20 mouse cellular contexts compared by ENCODE assay signal in genomic region chr3:90146651-90147050, GRCm38 (mm10). TPM values are rescaled to one million over a fixed set of nuclear protein-coding genes. Genes with fewer than 3 reads are reported as not detected.
DNase-seq lines count a peak whose midpoint lies in the region; ATAC-seq and TF ChIP-seq lines count a peak whose summit lies in the region.
"Had no signal": no experiment of that assay in that cellular context is flagged by ENCODE, and none has a peak within 500 bp of the region (broad histone marks: within the 10 kb centered on the region; RNA-seq: fewer than 3 reads in every experiment).

No protein-coding gene starts in this region.

- WGBS in hindbrain, embryonic 16.5 days, result 54% methylated on average over 1 of the region's 1 CpGs
- 87% methylated on average over 1 of the region's 1 CpGs for WGBS in hindbrain, embryonic 10.5 days
- WGBS in midbrain, embryonic 11.5 days, result 96% methylated on average over 1 of the region's 1 CpGs
- 78% methylated on average over 1 of the region's 1 CpGs for WGBS in midbrain, embryonic 14.5 days
- WGBS in neural tube, embryonic 13.5 days, result 38% methylated on average over 1 of the region's 1 CpGs
- 57% methylated on average over 1 of the region's 1 CpGs for WGBS in neural tube, embryonic 15.5 days

- H3K36me3 ChIP-seq in hindbrain, embryonic 16.5 days (ENCODE audit: control insufficient read depth, insufficient read depth, low read length), result no peaks in the 10 kb centered on the region
- no peaks in the 10 kb centered on the region for H3K36me3 ChIP-seq in hindbrain, embryonic 10.5 days
- no peaks in the 10 kb centered on the region for H3K36me3 ChIP-seq in midbrain, embryonic 11.5 days (ENCODE audit: control insufficient read depth, insufficient read depth, low read length)
- H3K36me3 ChIP-seq in midbrain, embryonic 14.5 days (ENCODE audit: control insufficient read depth, insufficient read depth, low read length), result no peaks in the 10 kb centered on the region
- H3K36me3 ChIP-seq in neural tube, embryonic 13.5 days, result no peaks in the 10 kb centered on the region
- no peaks in the 10 kb centered on the region for H3K36me3 ChIP-seq in neural tube, embryonic 15.5 days
- H3K36me3 ChIP-seq: embryonic facial prominence, embryonic 10.5 days; embryonic facial prominence, embryonic 12.5 days; forebrain, embryonic 15.5 days had no signal

- TF ChIP-seq POLR2A in brain, embryonic 14.5 days (IDR thresholded peaks at IDR 0.05; ENCODE audit: borderline replicate concordance, extremely low read depth, insufficient read depth, insufficient read length, poor library complexity, severe bottlenecking), result no peak

- no peak overlapping the region for H3K9ac ChIP-seq in hindbrain, embryonic 16.5 days (ENCODE audit: low read depth, low read length)
- H3K9ac ChIP-seq in midbrain, embryonic 11.5 days (ENCODE audit: low read length), result no peak overlapping the region
- no peak overlapping the region for H3K9ac ChIP-seq in midbrain, embryonic 14.5 days (replicated peaks; ENCODE audit: low read length)
- H3K9ac ChIP-seq in neural tube, embryonic 13.5 days, result no peak overlapping the region
- no peak overlapping the region for H3K9ac ChIP-seq in neural tube, embryonic 15.5 days (replicated peaks)
- H3K9ac ChIP-seq: embryonic facial prominence, embryonic 12.5 days; forebrain, embryonic 13.5 days; forebrain, embryonic 15.5 days had no signal

- no peak overlapping the region for H3K4me3 ChIP-seq in hindbrain, embryonic 16.5 days (ENCODE audit: low read length)
- no peak overlapping the region for H3K4me3 ChIP-seq in hindbrain, embryonic 10.5 days
- H3K4me3 ChIP-seq in midbrain, embryonic 11.5 days (ENCODE audit: low read depth, low read length), result no peak overlapping the region
- no peak overlapping the region for H3K4me3 ChIP-seq in midbrain, embryonic 14.5 days (replicated peaks; ENCODE audit: low read depth, low read length)
- H3K4me3 ChIP-seq in neural tube, embryonic 13.5 days, result no peak overlapping the region
- no peak overlapping the region for H3K4me3 ChIP-seq in neural tube, embryonic 15.5 days (replicated peaks)
- H3K4me3 ChIP-seq: embryonic facial prominence, embryonic 10.5 days; embryonic facial prominence, embryonic 12.5 days; forebrain, embryonic 13.5 days; forebrain, embryonic 15.5 days had no signal

- no peak overlapping the region for H3K27ac ChIP-seq in hindbrain, embryonic 16.5 days (ENCODE audit: low read depth, low read length)
- no peak overlapping the region for H3K27ac ChIP-seq in hindbrain, embryonic 10.5 days
- no peak overlapping the region for H3K27ac ChIP-seq in midbrain, embryonic 11.5 days (ENCODE audit: low read depth, low read length)
- no peak overlapping the region for H3K27ac ChIP-seq in midbrain, embryonic 14.5 days (replicated peaks; ENCODE audit: low read depth, low read length)
- H3K27ac ChIP-seq in neural tube, embryonic 13.5 days (replicated peaks), result no peak overlapping the region
- H3K27ac ChIP-seq in neural tube, embryonic 15.5 days (replicated peaks), result no peak overlapping the region
- H3K27ac ChIP-seq: embryonic facial prominence, embryonic 10.5 days; embryonic facial prominence, embryonic 12.5 days; forebrain, embryonic 13.5 days; forebrain, embryonic 15.5 days had no signal

- no peak overlapping the region for H3K4me2 ChIP-seq in hindbrain, embryonic 16.5 days (ENCODE audit: low read length)
- no peak overlapping the region for H3K4me2 ChIP-seq in midbrain, embryonic 11.5 days
- no peak overlapping the region for H3K4me2 ChIP-seq in midbrain, embryonic 14.5 days (ENCODE audit: low read length)
- H3K4me2 ChIP-seq in neural tube, embryonic 13.5 days, result no peak overlapping the region
- H3K4me2 ChIP-seq in neural tube, embryonic 15.5 days, result no peak overlapping the region
- H3K4me2 ChIP-seq: embryonic facial prominence, embryonic 12.5 days; forebrain, embryonic 13.5 days; forebrain, embryonic 15.5 days had no signal

- no peaks in the 10 kb centered on the region for H3K4me1 ChIP-seq in hindbrain, embryonic 16.5 days (ENCODE audit: control insufficient read depth, insufficient read depth, low read depth, low read length)
- no peaks in the 10 kb centered on the region for H3K4me1 ChIP-seq in hindbrain, embryonic 10.5 days (replicated peaks)
- H3K4me1 ChIP-seq in midbrain, embryonic 11.5 days (ENCODE audit: control insufficient read depth, insufficient read depth, low read length), result no peaks in the 10 kb centered on the region
- no peaks in the 10 kb centered on the region for H3K4me1 ChIP-seq in midbrain, embryonic 14.5 days (ENCODE audit: control insufficient read depth, insufficient read depth, low read length)
- H3K4me1 ChIP-seq in neural tube, embryonic 13.5 days (replicated peaks), result no peaks in the 10 kb centered on the region
- no peaks in the 10 kb centered on the region for H3K4me1 ChIP-seq in neural tube, embryonic 15.5 days
- H3K4me1 ChIP-seq: embryonic facial prominence, embryonic 10.5 days; embryonic facial prominence, embryonic 12.5 days; forebrain, embryonic 13.5 days; forebrain, embryonic 15.5 days had no signal

- DNase-seq in hindbrain, embryonic 10.5 days (ENCODE audit: low spot score), result no peak
- DNase-seq in midbrain, embryonic 11.5 days (ENCODE audit: low spot score, missing footprints), result peak; percentile 23
- no peak for DNase-seq in midbrain, embryonic 14.5 days
- DNase-seq in brain, embryonic 14.5 days (ENCODE audit: low read depth), result peak; percentile 7
- no peak for DNase-seq in ovary, adult 18-20 months (ENCODE audit: low spot score)
- DNase-seq: adrenal gland, adult 2 months; adrenal gland, postnatal 10 days; adrenal gland, postnatal 25 days; cerebellum, adult 11-12 months; cerebellum, adult 2 months; cerebellum, adult 9-10 months; cerebellum, postnatal 10 days; cerebellum, postnatal 25 days had no signal

- no peaks in the 10 kb centered on the region for H3K27me3 ChIP-seq in hindbrain, embryonic 16.5 days (replicated peaks; ENCODE audit: control insufficient read depth, insufficient read depth, low read length)
- H3K27me3 ChIP-seq in hindbrain, embryonic 10.5 days (ENCODE audit: insufficient read depth, poor library complexity, severe bottlenecking), result no peaks in the 10 kb centered on the region
- no peaks in the 10 kb centered on the region for H3K27me3 ChIP-seq in midbrain, embryonic 11.5 days (ENCODE audit: control insufficient read depth, insufficient read depth, low read length)
- no peaks in the 10 kb centered on the region for H3K27me3 ChIP-seq in midbrain, embryonic 14.5 days (ENCODE audit: control insufficient read depth, insufficient read depth, low read length)
- H3K27me3 ChIP-seq in neural tube, embryonic 13.5 days, result no peaks in the 10 kb centered on the region
- no peaks in the 10 kb centered on the region for H3K27me3 ChIP-seq in neural tube, embryonic 15.5 days (replicated peaks)
- H3K27me3 ChIP-seq: embryonic facial prominence, embryonic 12.5 days; forebrain, embryonic 13.5 days; forebrain, embryonic 15.5 days had no signal

- peak; percentile 24; the same call in 1 of the 2 replicates for ATAC-seq in hindbrain, embryonic 16.5 days
- ATAC-seq in midbrain, embryonic 11.5 days (ENCODE audit: low FRiP score), result no peak
- ATAC-seq in midbrain, embryonic 14.5 days (ENCODE audit: low FRiP score, low TSS enrichment), result no peak
- ATAC-seq in neural tube, embryonic 13.5 days (ENCODE audit: low read depth), result peak; percentile 50; the same call in 1 of the 2 replicates
- ATAC-seq in neural tube, embryonic 15.5 days (ENCODE audit: low FRiP score), result no peak; the same call in 1 of the 2 replicates
- ATAC-seq: forebrain, embryonic 13.5 days; forebrain, embryonic 15.5 days had no signal

- no peak for TF ChIP-seq CTCF in brain, embryonic 14.5 days (IDR thresholded peaks at IDR 0.05; ENCODE audit: borderline replicate concordance, extremely low read depth, insufficient read depth, insufficient read length)

- H3K9me3 ChIP-seq in hindbrain, embryonic 16.5 days (ENCODE audit: control insufficient read depth, low read length), result no peaks in the 10 kb centered on the region
- no peaks in the 10 kb centered on the region for H3K9me3 ChIP-seq in hindbrain, embryonic 10.5 days
- no peaks in the 10 kb centered on the region for H3K9me3 ChIP-seq in midbrain, embryonic 11.5 days (ENCODE audit: control insufficient read depth, low read length)
- H3K9me3 ChIP-seq in midbrain, embryonic 14.5 days (ENCODE audit: control insufficient read depth, low read length), result no peaks in the 10 kb centered on the region
- H3K9me3 ChIP-seq in neural tube, embryonic 13.5 days, result no peaks in the 10 kb centered on the region
- H3K9me3 ChIP-seq in neural tube, embryonic 15.5 days (replicated peaks), result no peaks in the 10 kb centered on the region
- H3K9me3 ChIP-seq: embryonic facial prominence, embryonic 10.5 days; embryonic facial prominence, embryonic 12.5 days; forebrain, embryonic 13.5 days; forebrain, embryonic 15.5 days had no signal

RNA-seq across cellular contexts. Expression of gene Nup210l, which starts 42.7 kb away (rescaled TPM):
- 0.26 and 0.30 TPM in 2 replicates for polyA plus RNA-seq in hindbrain, embryonic 16.5 days (2015; fragmentation: Nextera tagmentation; extraction: Ambion mirVana)
- polyA plus RNA-seq in hindbrain, embryonic 10.5 days (2016; fragmentation: Nextera tagmentation; extraction: Ambion mirVana), result 0.50 and 0.56 TPM in 2 replicates
- 0.57 and 0.60 TPM in 2 replicates for polyA plus RNA-seq in midbrain, embryonic 11.5 days (2014; fragmentation: Nextera tagmentation; extraction: Ambion mirVana)
- 0.18 and 0.61 TPM in 2 replicates for polyA plus RNA-seq in midbrain, embryonic 14.5 days (2014; fragmentation: Nextera tagmentation; extraction: Ambion mirVana)
- polyA plus RNA-seq in neural tube, embryonic 13.5 days (2015; fragmentation: Nextera tagmentation; extraction: Ambion mirVana), result 0.28 and 0.29 TPM in 2 replicates
- polyA plus RNA-seq in neural tube, embryonic 15.5 days (2015; fragmentation: Nextera tagmentation; extraction: Ambion mirVana), result 0.09 and 0.17 TPM in 2 replicates
- polyA plus RNA-seq in brain, embryonic 14.5 days (2012; rRNA removed), result 1.8 and 2.3 TPM in 2 replicates

Comparison
In these comparisons a context has a peak if more than half of its experiments do, and no peak if none do; other contexts are left out.
1. ATAC-seq: peak in hindbrain, embryonic 16.5 days (single experiment) and neural tube, embryonic 13.5 days (single experiment); none in midbrain, embryonic 11.5 days (single experiment), midbrain, embryonic 14.5 days (single experiment) and neural tube, embryonic 15.5 days (single experiment).
2. DNase-seq: peak in midbrain, embryonic 11.5 days (single experiment) and brain, embryonic 14.5 days (single experiment); none in hindbrain, embryonic 10.5 days (single experiment), midbrain, embryonic 14.5 days (single experiment) and ovary, adult 18-20 months (single experiment).